Mouse (Mus musculus): ENCODE results near the gene Noc2l. TPM values are rescaled to one million over a fixed set of nuclear protein-coding genes. Genes with fewer than 3 reads are reported as not detected.

The Noc2l gene
- total RNA-seq, 4 experiments from 2014 or later = 22.1 to 24.5 (median 22.8) TPM

GRCm38 (mm10) chr4:156216196-156216595 lies 19.6 kb upstream of the Noc2l start:
- no peak for DNase-seq (ENCODE audit: low spot score)

- no peak for DNase-seq (ENCODE audit: low spot score)
Observed at GRCm38 (mm10) chr4:156217022-156217669, 18.7 kb upstream of the Noc2l start.

GRCm38 (mm10) chr4:156217838-156218237 lies 18.0 kb upstream of the Noc2l start:
- no peak for DNase-seq (ENCODE audit: low spot score)

DNA sequence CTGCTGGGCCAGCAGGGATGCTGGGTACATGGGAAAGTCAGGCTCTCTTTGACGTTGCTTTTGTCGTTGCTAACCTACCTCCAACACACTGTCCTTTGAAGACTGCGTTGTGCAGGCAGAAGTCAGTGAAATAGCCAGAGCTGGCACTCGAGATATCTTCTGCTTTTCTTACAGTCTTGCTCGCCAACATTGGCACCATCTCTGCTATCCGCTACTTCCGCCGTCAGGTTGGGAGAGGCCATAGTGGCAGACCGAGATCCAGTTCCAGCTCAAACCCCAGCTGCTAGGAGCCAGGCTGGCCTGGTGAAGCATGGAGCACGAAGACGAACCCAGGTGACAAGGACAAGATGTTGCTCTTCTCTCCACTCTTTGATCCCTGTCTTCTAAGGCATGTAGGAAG lies 15.9 kb upstream of the Noc2l start:
- DNase-seq (ENCODE audit: low spot score) = no peak

GRCm38 (mm10) chr4:156224276-156224675 lies 11.5 kb upstream of the Noc2l start:
- DNase-seq (ENCODE audit: low spot score) = no peak

- DNase-seq (ENCODE audit: low spot score) = no peak
Observed at GRCm38 (mm10) chr4:156227752-156228392, 7.9 kb upstream of the Noc2l start.

DNA sequence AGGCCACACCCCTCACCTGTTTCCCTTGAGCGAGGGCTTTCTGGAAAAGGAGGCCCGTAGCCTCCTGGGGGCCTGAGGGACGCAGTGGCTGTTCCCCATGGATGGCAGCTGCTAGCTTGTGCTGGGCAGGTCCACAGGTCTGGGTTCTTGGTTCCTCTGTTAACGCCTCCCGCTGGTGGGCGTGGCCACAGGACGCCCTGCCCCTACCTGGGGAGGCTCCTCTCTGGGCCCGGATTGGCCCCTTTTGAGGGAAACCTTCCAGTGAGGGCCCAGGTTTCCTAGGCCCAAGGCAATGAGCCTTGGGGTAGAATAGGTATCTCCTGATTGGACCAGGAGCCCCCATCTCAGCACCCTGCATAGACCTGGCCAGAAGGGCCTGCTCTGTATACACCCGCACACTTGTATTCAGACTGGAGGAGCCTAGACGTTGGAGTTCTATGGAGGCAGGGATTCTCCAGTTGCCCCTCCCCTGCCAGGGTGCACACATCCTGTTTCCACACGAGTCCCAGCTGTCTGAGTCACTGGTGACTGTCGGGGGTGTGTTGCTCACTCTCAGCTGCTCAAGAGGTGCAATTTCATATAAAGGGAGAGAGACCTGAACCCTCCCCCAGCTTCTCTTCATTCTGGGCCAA lies 7.3 kb upstream of the Noc2l start:
- no peak for DNase-seq (ENCODE audit: low spot score)

DNA sequence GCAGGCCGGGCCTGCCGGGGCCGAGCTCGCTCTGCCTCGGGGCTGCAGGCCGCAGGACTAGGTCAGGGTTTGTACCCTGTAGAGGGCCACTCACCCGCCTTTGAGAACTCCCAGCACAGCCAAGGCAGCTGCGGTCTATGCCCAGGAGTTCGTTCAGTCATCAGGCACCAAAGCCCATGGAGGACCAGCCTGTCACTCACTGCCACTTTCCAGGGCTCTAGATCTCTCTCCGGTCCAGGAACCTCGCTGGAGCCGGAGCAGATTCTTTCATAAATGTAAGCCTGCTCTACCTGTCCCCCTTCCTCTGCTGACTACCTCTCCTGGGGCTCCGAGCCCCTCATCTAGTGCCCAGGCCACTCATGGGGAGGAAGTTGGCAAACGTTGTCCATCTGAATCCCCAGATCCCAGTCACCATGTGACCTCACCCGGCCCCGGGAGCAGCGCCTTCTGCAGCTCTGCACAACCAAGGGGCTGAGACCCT lies 1.7 kb upstream of the Noc2l start:
- DNase-seq (ENCODE audit: low spot score) = no peak

- peak; percentile 65 for DNase-seq (ENCODE audit: low spot score)
Observed at GRCm38 (mm10) chr4:156234701-156235213, 1.1 kb upstream of the Noc2l start, which contains the start of gene Plekhn1. Plekhn1 (minus strand) TSS chr4:156234857.

- no peak for DNase-seq (ENCODE audit: low spot score)
Observed at GRCm38 (mm10) chr4:156235360-156235770, 445 bp upstream of the Noc2l start.

DNA sequence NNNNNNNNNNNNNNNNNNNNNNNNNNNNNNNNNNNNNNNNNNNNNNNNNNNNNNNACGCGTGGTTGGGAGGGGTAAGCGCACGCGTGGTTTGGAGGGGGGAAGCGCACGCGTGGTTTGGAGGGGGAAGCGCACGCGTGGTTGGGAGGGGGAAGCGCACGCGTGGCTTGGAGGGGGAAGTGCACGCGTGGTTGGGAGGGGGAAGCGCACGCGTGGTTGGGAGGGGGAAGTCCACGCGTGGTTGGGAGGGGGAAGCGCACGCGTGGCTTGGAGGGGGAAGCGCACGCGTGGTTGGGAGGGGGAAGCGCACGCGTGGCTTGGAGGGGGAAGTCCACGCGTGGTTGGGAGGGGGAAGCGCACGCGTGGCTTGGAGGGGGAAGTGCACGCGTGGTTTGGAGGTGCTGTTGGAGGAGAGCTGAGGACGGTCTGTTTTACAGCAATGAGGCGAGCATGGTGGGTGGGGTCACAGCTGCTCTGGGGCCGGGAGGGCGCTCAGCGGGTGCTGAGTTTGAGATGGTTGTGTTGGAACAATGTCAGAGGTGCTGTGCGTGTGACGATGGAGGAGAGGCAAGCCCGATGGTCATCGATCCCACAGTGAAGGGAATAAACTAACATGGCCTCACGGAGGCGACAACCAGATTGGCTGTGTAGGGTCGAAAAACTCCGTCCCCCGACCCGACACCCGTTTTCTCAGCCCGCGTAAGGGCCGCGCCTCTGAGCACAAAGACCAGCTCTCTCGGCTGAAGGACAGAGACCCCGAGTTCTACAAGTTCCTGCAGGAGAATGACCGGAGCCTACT lies 1.0 kb downstream of the Noc2l start:
- no peak for DNase-seq (ENCODE audit: low spot score)

DNA sequence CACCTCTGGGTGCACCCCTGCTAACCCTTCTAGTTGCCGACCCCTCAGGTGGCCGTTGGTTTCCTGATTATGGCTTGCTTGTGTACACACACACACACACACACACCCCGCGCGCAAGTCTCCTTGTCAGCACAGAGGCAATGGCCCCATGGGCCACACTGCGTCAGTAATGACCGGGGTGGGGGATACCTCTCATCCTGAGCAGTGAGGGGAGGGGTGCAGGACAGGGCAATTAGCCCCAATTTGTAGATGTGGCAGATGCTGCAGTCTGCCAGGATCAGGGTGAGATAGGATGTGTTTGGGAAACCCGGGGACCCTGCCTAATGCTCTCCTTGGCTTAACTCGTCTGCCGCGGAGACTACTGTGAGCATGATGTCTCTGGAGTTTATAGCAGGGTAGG lies 13.8 kb downstream of the Noc2l start:
- no peak for DNase-seq (ENCODE audit: low spot score)

- DNase-seq (ENCODE audit: low spot score) = no peak
Observed at GRCm38 (mm10) chr4:156251081-156251480, 15.3 kb downstream of the Noc2l start.

DNA sequence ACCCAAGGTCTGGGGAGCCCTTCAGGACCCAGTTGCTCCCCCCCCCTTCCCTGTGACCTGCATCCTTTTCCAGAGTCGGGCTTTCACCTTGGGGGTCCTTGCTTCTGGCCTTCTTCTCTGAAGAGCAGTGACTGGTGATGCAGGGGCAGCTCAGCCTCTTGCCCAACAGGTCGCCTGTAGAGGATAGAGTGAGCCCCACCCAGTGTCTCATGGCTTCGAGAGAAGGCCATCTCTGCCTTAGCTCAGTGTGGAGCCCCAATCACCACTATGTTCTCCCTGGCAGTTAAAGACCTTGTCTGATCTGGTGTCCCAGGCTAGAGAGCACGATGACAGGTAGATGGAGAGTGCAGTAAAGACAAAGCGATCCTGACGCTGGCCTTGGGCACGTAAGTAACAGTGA lies 16.3 kb downstream of the Noc2l start:
- DNase-seq (ENCODE audit: low spot score) = no peak

GRCm38 (mm10) chr4:156252619-156253018 lies 16.8 kb downstream of the Noc2l start:
- no peak for DNase-seq (ENCODE audit: low spot score)

- DNase-seq (ENCODE audit: low spot score) = no peak
Observed at GRCm38 (mm10) chr4:156253043-156253442, 17.2 kb downstream of the Noc2l start.

- no peak for DNase-seq (ENCODE audit: low spot score)
Observed at GRCm38 (mm10) chr4:156254361-156255077, 18.7 kb downstream of the Noc2l start.

DNA sequence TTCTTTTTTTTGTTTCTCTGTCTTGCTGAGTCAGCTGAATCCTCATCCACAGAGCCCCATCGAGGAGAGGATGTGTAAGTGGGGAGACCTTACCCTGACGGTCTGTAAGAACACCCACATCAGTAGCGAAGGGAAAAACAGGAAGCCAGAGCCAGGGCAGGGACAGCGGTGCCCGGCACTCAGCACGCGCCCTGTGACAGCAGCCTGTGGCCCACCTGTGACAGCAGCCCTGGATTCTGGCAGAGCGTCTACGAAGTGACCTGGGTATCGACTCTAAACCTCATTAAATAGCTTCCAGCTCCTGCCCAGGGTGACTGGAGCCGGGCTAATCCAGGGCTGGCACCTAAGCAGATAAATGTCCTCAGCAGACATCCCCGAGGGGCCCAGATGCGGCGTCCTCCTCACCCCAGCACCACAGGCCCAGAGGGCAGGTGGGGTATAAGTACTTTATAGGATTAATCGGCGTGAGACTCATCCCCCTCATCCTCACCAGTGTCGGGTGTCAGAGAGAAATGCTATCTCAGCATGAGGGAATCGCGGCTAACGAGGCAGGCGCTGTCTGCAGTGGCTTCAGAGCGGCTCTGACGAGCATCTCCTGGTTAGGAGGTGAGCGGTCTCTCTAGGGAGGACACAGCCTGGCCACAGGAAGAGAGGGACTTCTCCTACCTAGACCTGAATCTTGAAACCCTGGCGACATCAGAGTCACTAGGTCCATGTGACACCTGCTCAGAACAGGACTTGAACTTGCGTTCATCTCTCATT lies 19.4 kb downstream of the Noc2l start, which contains the start of gene Samd11:
Gene Samd11 (minus strand): TSS at position 580 of the 762 bp plus-strand sequence.
- no peak for DNase-seq (ENCODE audit: low spot score)

Measured in heart, adult 8-10 months (tissue).